Mouse (Mus musculus): ENCODE measurements at regions not wholly inside any gene's neighbourhood (a gene's known extent, or its start where the extent isn't known, plus 50 kb on each side); places are given as distances from the start of the nearest gene placed in this dataset.

DNA sequence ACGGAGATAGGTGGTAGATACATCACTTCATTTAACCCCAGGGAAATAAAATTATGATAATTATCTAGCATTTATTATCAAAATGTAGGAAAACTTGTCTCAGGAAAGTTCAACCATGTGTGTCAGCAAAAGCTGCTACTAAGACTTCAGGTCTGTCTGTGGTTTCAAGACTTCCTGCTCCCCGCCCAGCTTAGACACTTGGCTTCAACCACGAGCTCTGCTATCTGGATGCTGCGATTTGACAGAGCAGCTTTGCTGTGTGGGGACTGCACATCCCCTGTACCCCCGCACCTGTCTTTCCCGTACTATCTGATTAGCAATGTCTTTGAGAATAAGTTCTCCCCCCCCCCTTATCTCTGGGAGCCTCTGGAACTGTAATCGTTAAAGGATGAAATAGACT is 176.0 kb upstream of the Gk2 start:
- Histone ChIP-seq H3K27me3 (ENCODE audit: insufficient read depth, low read length) (no peaks in the 10 kb centered on the region), H3K9ac (no peak overlapping the region), H3K4me1 (ENCODE audit: insufficient read depth) (no peaks in the 10 kb centered on the region), H3K4me3 (ENCODE audit: low read depth, low read length) (no peak overlapping the region), H3K9me3 (ENCODE audit: low read depth, low read length) (no peaks in the 10 kb centered on the region), H3K27ac (ENCODE audit: low read depth) (no peak overlapping the region), H3K36me3 (ENCODE audit: insufficient read depth) (no peaks in the 10 kb centered on the region), H3K4me2 (no peak overlapping the region)
- TF ChIP-seq CTCF (IDR thresholded peaks at IDR 0.05; ENCODE audit: low read depth) = no peak
- ATAC-seq (ENCODE audit: insufficient read depth) = no peak
- 78% methylated on average over 7 of the region's 7 CpGs for WGBS
- no peak for DNase-seq

DNA sequence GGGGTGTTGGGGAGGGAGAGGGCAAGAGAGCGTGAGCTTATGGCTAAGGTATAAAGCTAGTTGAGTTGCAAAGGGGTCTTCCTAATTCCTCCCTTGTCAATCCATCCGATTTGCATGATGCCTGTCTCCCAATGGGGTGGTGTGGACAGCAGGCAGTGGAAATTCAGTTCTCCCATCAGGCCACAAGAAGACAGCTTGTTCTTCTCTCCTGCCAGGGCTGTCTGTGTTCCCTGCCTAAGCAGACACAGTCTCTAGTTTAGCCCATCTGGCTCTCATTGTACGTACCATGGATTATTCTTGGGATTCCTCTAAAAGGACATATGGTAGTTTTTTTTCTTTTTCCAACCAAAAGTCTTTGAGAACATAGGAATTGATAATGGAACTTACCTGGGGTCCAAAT is 168.4 kb upstream of the Gk2 start:
- no peak overlapping the region for H3K4me3 ChIP-seq (ENCODE audit: low read depth, low read length)
- WGBS = 77% methylated on average over 3 of the region's 3 CpGs
- no peak overlapping the region for H3K9ac ChIP-seq
- ATAC-seq (ENCODE audit: insufficient read depth) = no peak
- no peaks in the 10 kb centered on the region for H3K9me3 ChIP-seq (ENCODE audit: low read depth, low read length)
- no peaks in the 10 kb centered on the region for H3K36me3 ChIP-seq (ENCODE audit: insufficient read depth)
- no peaks in the 10 kb centered on the region for H3K27me3 ChIP-seq (ENCODE audit: insufficient read depth, low read length)
- no peak overlapping the region for H3K4me2 ChIP-seq
- H3K27ac ChIP-seq (ENCODE audit: low read depth) = no peak overlapping the region
- TF ChIP-seq CTCF (IDR thresholded peaks at IDR 0.05; ENCODE audit: low read depth) = no peak
- DNase-seq = no peak
- H3K4me1 ChIP-seq (ENCODE audit: insufficient read depth) = no peaks in the 10 kb centered on the region

DNA sequence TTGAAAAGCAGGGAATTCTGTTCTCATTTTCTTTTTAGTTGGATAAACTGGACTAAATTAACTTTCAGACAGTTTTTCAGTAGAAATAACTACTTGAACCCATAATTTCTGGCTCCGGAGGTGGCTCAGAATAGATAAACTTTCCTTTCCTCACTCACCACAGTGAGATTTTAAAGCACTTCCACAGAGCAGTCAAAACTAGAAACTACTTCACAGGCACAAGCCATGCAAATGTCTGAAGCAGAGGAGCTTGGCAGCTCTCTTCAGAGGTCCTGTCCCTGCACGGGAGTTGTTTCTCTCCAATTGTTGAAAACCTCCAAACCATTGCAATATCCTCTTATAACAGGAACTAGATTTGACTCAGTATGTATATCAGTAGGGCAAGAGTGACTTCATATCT is 163.1 kb upstream of the Gk2 start:
- DNase-seq (no peak), ATAC-seq (ENCODE audit: insufficient read depth) (no peak)
- TF ChIP-seq CTCF (IDR thresholded peaks at IDR 0.05; ENCODE audit: low read depth) = no peak
- Histone ChIP-seq H3K4me2 (no peak overlapping the region), H3K36me3 (ENCODE audit: insufficient read depth) (no peaks in the 10 kb centered on the region), H3K9me3 (ENCODE audit: low read depth, low read length) (no peaks in the 10 kb centered on the region), H3K4me3 (ENCODE audit: low read depth, low read length) (no peak overlapping the region), H3K27me3 (ENCODE audit: insufficient read depth, low read length) (no peaks in the 10 kb centered on the region), H3K9ac (no peak overlapping the region), H3K27ac (ENCODE audit: low read depth) (no peak overlapping the region), H3K4me1 (ENCODE audit: insufficient read depth) (no peaks in the 10 kb centered on the region)
- WGBS = 87% methylated on average over 2 of the region's 2 CpGs

DNA sequence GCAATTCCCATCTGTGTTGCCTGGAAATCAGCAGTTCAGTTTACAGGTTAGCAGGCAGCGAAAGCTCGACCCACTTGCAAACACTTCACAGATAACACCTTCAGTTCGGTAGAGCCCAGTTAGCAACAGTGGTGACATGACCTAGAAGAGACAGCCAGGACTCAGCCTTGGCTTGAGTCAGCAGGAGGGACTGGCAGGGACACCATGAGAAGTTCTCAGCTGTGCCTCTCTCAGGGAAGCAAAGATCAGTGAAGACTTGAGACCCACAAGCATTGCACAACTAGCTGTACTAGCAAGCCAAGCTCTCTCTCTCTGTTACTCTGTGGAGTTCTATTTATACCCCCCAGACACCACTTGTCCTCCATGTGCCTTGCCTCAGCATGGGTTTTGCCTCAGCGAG is 161.6 kb upstream of the Gk2 start:
- no peaks in the 10 kb centered on the region for H3K9me3 ChIP-seq (ENCODE audit: low read depth, low read length)
- H3K4me3 ChIP-seq (ENCODE audit: low read depth, low read length) = no peak overlapping the region
- H3K4me2 ChIP-seq = no peak overlapping the region
- no peaks in the 10 kb centered on the region for H3K36me3 ChIP-seq (ENCODE audit: insufficient read depth)
- H3K27ac ChIP-seq (ENCODE audit: low read depth) = no peak overlapping the region
- no peak for TF ChIP-seq CTCF (IDR thresholded peaks at IDR 0.05; ENCODE audit: low read depth)
- no peak for DNase-seq
- H3K4me1 ChIP-seq (ENCODE audit: insufficient read depth) = no peaks in the 10 kb centered on the region
- no peaks in the 10 kb centered on the region for H3K27me3 ChIP-seq (ENCODE audit: insufficient read depth, low read length)
- H3K9ac ChIP-seq = no peak overlapping the region
- ATAC-seq (ENCODE audit: insufficient read depth) = no peak
- 65% methylated on average over 4 of the region's 4 CpGs for WGBS

DNA sequence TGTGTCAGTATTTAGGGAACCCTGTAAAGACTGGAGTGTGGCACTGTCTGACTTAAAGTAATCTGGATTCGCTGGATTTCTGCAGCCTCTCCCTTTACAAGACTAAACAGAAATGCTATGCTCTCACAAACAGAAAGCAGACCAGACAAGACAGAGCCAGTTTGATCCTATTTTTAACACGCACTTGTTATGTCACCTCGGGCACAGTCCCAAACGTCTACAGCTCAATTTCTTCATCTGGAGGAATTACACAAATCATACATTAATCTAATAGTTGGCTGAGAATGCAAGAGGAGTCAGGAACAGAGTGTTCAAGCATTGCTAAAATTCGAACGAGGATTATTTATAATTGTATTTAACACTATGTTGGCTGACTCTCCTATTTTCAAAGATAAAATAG is 145.4 kb upstream of the Gk2 start:
- peak; percentile 91 for DNase-seq
- WGBS = 40% methylated on average over 6 of the region's 6 CpGs
- no peak overlapping the region; the same call in 1 of the 2 replicates for H3K27ac ChIP-seq (ENCODE audit: low read depth)
- H3K9me3 ChIP-seq (ENCODE audit: low read depth, low read length) = no peaks in the 10 kb centered on the region
- no peak for TF ChIP-seq CTCF (IDR thresholded peaks at IDR 0.05; ENCODE audit: low read depth)
- no peaks in the 10 kb centered on the region for H3K4me1 ChIP-seq (ENCODE audit: insufficient read depth)
- H3K9ac ChIP-seq = no peak overlapping the region
- H3K36me3 ChIP-seq (ENCODE audit: insufficient read depth) = no peaks in the 10 kb centered on the region
- no peak overlapping the region for H3K4me3 ChIP-seq (ENCODE audit: low read depth, low read length)
- no peaks in the 10 kb centered on the region for H3K27me3 ChIP-seq (ENCODE audit: insufficient read depth, low read length)
- ATAC-seq (ENCODE audit: insufficient read depth) = peak; percentile 92
- H3K4me2 ChIP-seq = no peak overlapping the region

DNA sequence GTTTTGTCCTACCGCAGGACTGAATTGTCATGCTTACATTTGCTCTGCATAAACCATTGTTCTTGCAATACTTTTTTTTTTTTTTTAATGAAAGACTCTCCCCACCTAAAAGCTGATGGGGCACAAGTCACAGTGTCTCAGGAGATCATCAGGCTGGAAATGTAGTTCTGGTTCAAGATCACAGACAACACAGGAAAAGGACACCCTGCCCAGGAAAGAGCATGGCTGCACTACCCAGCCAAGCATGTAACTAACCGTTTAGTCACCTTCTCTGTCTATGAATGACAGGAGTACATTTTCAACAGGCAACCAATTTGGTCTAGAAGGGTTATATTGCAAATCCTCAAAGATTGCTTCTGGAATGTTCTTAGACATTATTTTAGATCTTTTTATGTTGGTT is 144.6 kb upstream of the Gk2 start:
- ATAC-seq (ENCODE audit: insufficient read depth) = no peak
- TF ChIP-seq CTCF (IDR thresholded peaks at IDR 0.05; ENCODE audit: low read depth) = no peak
- no peak for DNase-seq
- H3K9ac ChIP-seq = no peak overlapping the region
- WGBS = 53% methylated on average over 2 of the region's 2 CpGs
- no peaks in the 10 kb centered on the region for H3K4me1 ChIP-seq (ENCODE audit: insufficient read depth)
- H3K4me3 ChIP-seq (ENCODE audit: low read depth, low read length) = no peak overlapping the region
- H3K27me3 ChIP-seq (ENCODE audit: insufficient read depth, low read length) = no peaks in the 10 kb centered on the region
- no peak overlapping the region for H3K4me2 ChIP-seq
- no peaks in the 10 kb centered on the region for H3K36me3 ChIP-seq (ENCODE audit: insufficient read depth)
- no peak overlapping the region for H3K27ac ChIP-seq (ENCODE audit: low read depth)
- no peaks in the 10 kb centered on the region for H3K9me3 ChIP-seq (ENCODE audit: low read depth, low read length)

DNA sequence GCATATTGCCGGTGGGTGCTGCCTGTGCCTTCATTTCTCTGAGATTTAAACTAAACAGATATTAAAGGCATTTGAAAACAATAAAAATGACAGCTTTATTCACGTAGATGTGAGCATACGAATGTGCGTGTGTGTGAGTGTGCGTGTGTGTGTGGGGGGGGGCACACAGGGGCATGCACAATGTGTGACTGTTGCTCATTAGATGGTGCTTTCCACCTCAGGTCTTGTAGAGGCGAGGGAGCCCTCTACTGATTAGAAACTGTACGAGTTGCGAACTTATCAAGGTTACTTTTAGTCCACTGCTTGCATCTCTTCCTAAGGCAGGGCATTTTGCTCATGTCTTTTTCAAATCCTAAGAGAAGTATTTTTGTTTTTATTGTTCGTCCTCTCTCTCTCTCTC is 141.9 kb upstream of the Gk2 start:
- H3K36me3 ChIP-seq (ENCODE audit: insufficient read depth) = no peaks in the 10 kb centered on the region
- no peak overlapping the region for H3K27ac ChIP-seq (ENCODE audit: low read depth)
- ATAC-seq (ENCODE audit: insufficient read depth) (no peak), DNase-seq (peak; percentile 46)
- 73% methylated on average over 9 of the region's 9 CpGs for WGBS
- H3K9ac ChIP-seq = no peak overlapping the region
- no peak overlapping the region for H3K4me3 ChIP-seq (ENCODE audit: low read depth, low read length)
- no peaks in the 10 kb centered on the region for H3K27me3 ChIP-seq (ENCODE audit: insufficient read depth, low read length)
- no peak overlapping the region for H3K4me2 ChIP-seq
- 0 out of 2 replicates have a peak, but pooled peaks have one; percentile 23 for TF ChIP-seq CTCF (IDR thresholded peaks at IDR 0.05; ENCODE audit: low read depth)
- H3K9me3 ChIP-seq (ENCODE audit: low read depth, low read length) = no peaks in the 10 kb centered on the region
- H3K4me1 ChIP-seq (ENCODE audit: insufficient read depth) = no peaks in the 10 kb centered on the region

DNA sequence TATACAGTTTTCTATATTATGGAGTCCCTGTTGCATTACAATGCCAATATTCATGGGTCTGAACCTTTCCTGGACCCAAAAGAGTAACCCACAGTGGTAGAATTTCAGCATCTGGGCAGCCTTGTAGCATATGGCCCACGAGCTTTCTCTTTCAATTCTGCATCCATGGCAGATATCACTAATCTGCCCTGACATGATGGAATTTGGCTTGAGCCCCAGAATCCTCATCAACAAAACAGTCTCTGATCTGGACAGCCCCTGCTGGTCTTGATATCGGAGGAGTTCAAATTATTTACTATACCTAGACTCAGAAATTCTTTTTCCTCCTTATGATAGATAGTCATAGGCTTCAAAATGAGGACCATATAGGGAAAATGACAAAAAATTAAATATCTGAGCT is 139.1 kb upstream of the Gk2 start:
- DNase-seq (no peak), ATAC-seq (ENCODE audit: insufficient read depth) (no peak)
- Histone ChIP-seq H3K4me3 (ENCODE audit: low read depth, low read length) (no peak overlapping the region), H3K4me1 (ENCODE audit: insufficient read depth) (no peaks in the 10 kb centered on the region), H3K27ac (ENCODE audit: low read depth) (no peak overlapping the region), H3K9ac (no peak overlapping the region), H3K4me2 (no peak overlapping the region), H3K36me3 (ENCODE audit: insufficient read depth) (no peaks in the 10 kb centered on the region), H3K9me3 (ENCODE audit: low read depth, low read length) (no peaks in the 10 kb centered on the region), H3K27me3 (ENCODE audit: insufficient read depth, low read length) (no peaks in the 10 kb centered on the region)
- 72% methylated on average over 2 of the region's 2 CpGs for WGBS
- no peak for TF ChIP-seq CTCF (IDR thresholded peaks at IDR 0.05; ENCODE audit: low read depth)
